Mouse (Mus musculus): ENCODE results near the gene Zfp69. TPM values are rescaled to one million over a fixed set of nuclear protein-coding genes. Genes with fewer than 3 reads are reported as not detected.

The Zfp69 gene
- total RNA-seq, 2 experiments from 2014 or later, result 0.38 to 0.48 TPM

DNA sequence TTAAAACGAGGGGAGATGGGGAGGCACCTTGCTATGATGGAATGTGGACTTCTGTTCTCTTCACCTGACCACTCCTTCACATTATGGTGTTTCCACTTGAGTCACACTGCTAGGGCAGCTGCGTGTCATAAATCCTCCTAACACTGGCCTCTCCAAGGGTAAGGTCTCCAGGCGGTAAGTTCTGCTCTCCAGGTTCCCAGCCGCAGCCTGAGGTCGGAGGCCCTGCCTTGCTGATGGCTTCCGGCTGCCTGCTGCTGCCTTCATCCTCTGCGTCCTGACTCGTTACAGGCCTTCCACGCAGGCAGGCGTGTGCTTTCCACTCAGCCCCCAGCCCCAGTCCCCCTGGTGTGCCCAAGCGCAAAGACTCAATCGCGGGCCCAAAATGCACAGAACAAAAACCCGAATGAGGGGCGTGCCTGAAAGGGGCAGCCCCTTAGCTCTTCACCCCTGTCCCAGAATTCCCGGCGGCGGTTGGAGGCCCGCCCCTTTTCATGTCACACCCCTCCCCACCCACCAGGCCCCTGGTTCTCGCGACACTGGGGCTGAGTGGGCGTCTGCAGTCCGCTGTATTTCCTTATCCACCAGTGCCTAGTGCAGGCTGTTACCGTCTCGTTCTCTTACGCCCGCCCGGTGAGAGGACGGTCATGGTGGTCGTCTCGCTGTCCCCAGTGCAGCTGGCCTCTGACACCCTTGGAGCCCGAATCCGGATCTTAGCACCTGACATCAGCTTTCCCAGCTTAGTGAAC, 26.8 kb downstream of the Zfp69 start, which contains the start of gene Exo5:
Exo5 (minus strand) TSS at position 464 of the 746 bp plus-strand sequence.
- DNase-seq, result peak; percentile 90

DNA sequence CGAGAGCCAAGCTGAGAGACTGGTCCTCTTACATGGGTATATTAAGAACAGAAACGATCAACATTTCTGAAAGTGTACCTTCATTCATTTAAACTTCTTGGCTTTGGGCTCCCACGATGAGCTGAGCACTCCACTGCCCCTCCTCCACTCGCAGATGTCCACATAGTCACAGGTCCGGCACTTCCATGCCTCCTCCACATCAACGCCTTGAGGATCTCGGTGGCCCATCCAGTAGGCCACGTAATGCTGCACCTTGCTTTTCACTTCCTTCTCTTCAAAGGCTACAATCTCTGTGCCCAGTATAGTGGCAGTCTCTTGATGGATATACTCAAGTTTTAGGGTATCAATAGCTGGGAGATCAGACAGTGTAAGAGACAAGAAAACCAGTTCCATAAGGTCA, 30.0 kb downstream of the Zfp69 start:
- no peak for DNase-seq

DNA sequence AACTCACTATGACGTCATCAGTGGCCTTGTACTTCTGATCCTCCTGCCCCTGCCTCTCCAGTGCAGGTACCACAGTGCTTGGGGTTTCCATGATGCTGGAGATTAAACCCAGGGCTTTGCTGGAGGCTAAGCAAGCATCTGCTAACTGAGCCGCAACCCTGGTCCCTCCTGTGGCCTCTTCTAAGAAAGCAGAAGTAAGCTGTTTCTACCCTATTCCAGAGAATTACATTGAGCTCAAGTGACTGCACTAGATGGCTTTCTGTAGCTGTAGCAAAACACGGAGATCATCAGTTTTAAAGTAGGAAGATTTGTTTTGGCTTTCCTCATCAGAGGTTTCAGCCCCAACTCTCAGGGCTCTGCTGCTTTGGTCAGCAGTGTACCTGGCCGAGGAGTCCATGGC, 37.0 kb downstream of the Zfp69 start:
- DNase-seq, result no peak

DNA sequence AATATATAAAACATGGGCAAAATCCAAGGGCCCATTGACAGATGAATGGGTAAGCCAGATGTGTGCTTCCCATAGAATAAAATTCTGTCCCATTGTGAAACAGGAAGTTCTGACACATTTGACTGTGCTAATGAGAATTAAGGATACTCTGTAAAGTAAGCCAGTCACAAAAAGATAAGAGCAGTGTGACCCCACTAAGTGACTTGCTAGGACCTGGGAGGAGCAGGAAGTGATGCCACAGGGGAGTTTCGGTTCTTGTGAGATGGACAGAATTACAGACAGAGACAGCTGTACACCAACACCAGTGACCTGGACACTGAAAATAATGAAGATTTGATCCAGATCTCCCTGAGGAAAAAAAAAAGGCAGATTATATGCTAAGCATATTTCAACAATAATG, 37.6 kb downstream of the Zfp69 start:
- no peak for DNase-seq

DNA sequence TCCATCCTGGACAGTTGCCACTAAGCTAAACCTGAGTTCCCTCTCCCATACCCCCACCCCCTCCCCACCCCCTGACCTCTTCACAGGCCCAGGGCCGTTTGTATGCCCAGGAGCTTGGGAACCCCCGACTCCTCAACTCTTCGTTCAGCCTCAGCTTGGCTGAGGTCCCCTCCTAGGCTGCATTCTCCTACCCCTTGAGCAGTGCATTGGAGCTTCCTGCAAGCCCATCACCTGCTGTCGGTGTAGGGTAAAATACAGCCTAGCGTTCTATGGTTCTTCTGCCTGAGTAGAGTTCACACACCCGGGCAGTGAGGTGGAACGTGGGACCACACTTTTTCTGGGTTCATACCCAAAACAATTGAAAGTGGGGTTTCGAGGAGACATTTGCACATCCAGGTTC, 38.1 kb downstream of the Zfp69 start:
- DNase-seq, result no peak

DNA sequence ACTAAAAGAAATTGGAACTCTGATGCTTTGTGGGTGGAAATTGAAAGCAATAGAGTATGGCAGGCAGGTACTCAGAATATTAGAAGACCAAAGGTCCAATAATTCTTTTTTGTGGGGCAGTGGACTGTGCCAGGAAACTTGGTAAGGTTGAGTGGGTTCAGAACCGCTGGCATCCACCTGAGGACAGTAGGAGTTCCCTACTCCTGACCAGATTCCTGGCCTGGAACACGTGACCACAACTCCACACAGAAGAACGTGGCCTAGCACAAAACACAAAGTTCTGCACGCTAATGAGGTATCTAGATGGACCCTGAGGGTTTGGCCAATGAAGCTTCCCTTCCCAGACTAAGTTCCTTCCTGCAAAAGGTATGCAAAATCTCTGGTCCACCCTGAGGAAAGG, 38.6 kb downstream of the Zfp69 start:
- DNase-seq, result no peak

DNA sequence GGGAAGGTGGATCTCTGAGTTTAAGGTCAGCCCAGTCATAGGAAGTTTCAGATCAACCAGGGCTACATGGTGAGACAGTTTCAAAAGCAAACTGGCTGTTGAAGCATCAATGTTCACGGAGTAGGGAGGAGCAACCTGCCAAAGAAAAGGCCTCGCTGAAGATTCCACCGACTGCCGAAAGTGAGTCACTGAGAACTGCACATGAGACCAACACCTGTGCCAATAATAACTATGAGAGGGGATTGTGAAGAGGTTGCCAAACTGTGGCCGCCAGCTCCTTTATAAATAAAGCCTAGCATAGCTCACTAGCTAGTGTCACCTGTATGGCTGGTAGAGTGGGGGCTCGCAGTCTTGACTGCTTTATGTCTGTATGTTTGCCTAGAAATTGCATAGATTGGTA, 40.4 kb downstream of the Zfp69 start:
- no peak for DNase-seq

DNA sequence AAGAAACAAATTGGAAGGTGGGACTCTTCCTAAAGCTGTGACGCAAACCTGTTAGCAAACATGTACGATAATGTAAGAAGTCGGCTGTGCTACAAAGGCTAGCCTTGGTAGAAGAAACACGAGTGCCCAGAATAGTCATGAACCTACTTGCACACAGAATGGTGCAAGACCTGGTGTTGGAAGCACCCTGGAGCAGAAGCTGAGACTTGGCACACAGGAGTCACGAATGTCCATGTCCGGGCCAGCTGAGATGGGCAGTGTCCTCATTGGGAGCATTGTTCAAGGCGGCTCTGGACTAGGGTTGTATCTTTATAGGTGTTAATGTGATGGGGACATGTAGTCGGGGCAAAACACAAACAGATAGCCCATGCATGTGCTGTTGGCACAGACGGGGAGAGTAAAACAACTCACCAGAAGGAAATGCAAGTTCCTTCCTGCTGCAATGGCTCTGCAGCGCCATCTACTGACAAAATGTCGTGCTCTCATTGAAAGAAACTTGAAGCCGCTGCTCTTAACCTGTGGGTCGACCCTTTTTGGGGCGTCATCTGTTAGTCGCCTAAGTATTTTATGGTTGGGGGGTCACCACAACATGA, 41.8 kb downstream of the Zfp69 start:
- DNase-seq, result no peak

DNA sequence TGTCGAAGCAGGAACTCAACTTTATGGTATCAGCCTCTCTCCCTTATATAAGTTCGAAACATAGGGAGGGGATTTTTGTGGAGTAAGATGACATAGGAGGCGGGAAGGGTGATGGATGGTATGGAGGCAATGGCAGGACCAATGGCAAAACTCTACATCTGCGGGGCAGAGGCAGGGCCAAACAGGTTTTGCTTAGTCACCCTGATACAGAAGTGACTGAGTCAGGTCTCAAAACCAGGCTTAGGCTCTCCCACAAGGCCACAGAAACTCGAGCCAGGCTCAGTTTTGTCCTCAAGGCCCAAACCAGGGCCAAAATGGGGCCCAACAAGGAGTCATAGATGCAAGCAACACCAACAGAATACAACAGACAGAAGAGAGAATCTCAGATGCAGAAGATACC, 45.9 kb downstream of the Zfp69 start:
- no peak for DNase-seq

DNA sequence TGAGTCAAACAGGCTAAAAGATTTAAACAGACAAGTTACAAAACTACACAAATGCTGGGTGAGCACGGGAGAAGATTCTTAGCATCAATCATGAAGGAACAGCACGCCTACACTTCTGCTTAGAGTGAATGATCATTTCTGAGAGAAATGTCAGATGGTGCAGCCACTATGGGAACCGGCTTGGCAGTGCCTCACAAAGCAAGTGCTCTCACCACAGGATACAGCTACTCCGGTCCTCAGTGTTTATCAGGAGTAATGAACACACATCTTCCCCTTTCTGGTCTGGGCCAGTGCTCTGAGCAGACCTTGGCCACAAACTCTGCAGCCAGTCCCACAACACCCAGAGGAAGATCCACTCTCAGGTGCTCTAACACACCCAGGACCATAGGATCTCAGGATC, 47.0 kb downstream of the Zfp69 start:
- no peak for DNase-seq

DNA sequence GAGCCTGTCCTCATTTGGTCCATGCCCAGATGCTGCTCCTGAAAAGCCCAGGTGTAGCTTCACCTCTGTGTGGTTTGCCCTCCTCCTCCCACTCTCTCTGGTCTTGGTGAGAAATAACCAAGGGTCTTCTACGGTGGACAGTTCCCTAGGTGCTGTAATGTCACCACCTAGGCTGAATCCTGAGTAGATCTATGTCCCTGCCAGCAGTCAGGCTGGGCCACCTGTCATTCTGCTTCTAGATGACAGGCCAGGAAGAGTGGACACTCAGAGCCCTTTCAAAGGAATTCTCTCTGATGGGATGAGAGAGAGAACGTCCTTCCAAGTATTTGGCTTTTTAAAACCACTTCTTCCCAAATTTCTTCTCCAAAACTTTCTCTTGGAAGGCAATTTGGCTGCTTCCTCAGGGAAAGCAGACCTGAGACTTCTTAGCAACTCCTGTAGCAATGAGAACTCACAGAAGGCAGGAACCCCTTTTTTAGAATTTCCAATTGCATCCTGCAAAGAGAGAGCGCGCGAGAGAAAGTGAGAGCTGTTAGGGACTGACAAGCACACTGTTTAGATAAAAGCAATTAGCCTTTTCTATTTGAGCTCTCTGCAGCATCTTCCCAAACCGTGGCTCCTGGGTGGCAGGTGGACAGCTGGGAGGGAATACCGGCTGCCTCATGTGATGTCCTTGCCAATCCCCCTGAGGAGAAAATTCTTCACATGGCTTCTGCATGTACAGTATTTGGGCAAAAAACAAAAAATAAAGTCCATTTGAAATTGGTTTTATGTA, 55.5 kb downstream of the Zfp69 start:
- DNase-seq, result no peak

DNA sequence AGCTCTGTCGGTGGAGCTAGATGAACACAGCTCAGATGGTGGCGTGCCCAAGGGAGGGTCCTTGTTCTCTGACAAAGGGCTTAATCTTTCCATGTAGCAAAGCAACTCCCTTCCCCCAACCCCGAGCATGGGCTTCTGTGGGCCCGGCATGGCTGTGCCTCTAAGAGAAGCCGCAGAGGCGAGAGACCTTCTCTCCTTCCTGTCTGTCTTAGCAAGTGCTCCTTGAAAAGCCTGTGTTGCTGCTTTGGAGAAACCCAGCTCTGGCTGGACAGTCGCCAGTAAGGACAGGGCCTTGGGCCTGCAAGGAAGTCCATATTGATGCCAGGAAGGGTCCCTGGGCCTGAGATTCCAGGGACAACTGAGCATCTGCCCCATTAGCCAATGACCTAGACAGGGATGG, 56.3 kb downstream of the Zfp69 start:
- DNase-seq, result no peak

DNA sequence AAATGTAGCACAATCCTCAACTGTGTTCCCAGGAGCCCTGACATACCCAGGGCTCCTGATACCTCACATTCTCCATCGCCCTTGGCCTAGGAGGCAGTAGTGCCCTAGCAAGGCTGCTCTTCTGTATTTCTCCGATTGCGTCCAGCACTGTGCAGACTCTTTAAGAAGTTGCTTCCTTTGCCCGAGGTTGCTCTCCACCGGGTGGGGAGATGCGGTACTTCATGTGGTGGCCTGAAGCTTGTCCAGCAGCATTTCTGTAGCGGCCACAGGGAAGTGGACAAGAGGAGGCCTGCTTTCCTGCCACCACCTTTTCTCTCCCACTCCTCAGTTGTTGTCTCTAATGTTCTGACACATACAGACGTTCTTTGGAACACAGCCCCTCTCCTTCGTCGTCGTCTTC, 56.9 kb downstream of the Zfp69 start:
- DNase-seq, result no peak

DNA sequence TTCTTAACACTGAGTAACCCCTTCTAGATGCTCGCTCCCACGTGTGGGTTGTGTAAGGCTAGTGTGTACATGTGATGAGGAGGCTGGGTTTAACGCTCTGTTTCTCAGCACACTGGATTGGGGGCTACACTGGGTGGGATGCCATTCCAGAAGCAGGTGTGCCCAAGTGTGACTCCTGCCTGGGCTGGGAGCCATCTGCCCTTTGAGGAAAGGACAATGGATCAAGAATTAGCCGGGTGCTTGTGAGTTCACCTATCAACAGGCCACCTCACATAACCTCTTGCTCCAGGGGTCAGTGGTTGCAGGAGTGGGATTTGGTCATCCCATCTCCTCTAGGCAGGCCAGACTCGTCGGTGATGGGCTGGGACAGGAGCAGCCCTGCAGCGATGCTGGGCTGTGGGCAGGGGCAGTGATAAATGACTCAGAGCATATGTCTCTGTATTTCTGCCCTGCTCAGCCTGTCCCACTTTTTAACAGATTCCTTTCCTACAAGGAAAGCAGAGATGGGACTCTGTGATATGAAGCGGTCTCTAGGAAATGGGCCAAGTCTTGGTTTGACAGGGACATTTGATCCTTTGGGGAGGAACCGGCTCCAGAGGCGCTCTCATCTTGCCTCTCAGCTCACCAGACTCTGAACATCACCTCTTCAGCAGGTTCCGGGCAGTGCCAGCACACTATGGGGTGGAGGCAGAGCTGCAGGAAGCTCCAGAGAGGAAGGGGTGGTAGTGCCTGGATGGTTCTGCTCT, 57.7 kb downstream of the Zfp69 start:
- DNase-seq, result no peak

DNA sequence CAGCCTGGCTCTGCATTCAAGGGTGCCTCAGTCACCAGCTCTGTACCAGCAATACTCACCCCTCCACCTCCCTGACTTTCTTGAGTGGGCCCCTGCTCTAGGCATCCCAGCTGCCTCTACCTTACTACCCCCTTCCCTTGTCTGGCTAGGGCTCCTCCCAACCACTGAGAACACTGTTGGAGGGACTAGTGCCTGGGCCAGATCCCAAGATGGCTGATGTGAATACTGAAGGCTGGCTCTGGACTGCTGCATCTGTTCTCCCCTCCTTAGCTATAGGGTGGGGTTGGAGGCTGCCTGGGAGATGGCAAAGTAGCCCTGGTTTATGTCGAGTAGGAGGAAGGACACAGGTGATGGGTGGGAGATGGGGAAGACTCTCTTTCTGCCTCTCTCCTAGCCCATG, 59.0 kb downstream of the Zfp69 start:
- no peak for DNase-seq

DNA sequence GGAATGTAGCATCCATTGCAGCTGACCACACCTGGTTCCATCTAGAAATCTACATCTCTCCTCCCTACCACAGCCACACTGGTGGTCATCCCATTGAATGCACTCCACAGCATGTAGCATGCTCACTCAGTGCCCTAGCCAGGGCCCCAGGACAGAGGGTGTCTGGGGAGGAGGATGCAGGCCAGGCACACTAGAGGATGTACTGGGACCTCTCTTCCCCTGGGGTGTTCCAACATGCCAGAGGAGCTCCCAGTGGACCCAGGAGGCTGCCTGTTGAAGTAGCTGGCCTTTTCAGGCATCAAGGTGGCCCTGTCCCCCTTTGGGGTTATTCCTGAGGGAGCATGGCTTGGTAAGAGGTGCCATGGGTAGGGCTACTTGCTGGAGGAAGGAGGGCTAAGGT, 59.5 kb downstream of the Zfp69 start:
- no peak for DNase-seq

DNA sequence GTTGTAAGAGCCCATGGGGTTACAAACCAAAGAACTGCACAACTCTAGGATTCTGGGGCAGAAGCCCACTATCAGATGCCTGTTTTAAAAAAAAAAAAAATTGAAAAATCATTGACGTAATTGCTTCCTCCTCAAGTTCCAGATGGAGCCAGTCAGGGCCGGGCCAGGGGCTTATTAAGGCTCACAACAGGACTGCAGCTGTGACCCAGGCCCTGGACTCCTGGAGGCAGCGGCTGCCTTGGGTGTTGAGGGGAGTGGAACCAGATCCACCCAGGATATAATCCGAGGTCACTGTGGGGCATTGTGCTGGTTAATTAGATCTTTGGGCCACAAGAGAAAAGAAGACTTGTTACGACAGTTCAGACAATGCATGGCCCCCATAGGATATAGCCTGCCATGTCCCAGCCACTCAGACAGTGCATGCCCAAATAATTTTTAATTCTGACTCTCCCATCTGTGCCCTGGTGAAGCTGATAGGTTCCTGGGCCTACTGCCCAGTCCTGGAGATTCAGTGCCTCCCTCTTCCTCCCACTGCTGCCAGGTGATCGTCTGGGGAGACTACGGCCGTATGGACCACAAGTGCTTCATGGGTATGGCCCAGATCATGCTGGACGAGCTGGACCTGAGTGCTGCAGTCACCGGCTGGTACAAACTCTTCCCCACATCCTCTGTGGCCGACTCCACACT, 60.6 kb downstream of the Zfp69 start:
- DNase-seq, result no peak

DNA sequence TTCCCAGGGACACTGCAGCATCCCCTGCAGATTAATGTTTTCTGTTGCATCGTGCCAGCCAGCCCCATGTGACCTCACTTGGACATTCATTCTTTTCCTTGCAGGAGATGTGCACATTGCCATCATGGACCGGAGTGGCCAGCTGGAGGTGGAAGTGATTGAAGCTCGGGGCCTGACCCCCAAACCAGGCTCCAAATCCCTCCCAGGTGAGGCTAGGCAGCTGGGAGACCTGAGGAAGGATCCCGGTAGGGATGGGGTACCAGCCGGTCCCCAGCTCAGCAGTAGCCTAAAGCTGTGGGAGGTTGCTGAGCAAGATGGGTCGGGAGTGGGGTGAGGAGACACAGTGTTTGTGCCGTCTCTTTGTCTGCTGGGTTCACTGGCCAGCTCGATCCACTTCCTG, 62.6 kb downstream of the Zfp69 start:
- no peak for DNase-seq

DNA sequence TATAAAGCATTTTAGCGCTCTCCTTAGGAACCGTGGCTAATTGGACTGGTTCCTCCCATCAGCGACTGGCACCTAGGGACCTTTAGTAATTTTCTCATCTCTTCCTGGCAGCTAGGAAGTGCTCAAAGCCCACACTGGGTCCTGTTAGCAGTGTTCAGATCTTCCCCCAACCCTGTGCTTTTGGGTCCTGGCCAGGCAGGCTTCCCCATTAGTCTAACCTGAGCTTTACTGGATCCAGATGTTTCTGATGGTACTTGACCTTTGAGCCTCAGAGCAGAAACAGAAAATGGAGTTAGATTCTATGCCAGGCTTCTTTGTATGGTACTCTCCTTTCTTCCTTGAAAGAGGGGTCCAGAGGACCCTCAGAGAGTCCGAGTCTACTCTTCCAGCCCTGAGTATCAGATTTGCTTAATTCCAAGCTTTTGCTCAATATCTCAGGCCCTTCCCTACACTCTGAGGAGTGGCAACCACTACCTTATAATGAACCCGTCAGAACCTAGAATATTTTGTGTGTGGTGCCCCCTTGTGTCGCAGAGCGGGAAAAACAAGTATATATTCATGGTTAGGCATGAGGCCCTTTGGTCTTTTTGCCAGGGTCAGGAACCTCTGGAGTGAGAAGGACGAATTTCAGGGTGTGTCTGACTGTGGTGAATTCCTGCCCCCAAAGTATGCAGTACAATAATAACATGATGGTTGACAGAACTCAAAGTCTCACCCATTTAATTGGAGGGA, 64.0 kb downstream of the Zfp69 start:
- no peak for DNase-seq

DNA sequence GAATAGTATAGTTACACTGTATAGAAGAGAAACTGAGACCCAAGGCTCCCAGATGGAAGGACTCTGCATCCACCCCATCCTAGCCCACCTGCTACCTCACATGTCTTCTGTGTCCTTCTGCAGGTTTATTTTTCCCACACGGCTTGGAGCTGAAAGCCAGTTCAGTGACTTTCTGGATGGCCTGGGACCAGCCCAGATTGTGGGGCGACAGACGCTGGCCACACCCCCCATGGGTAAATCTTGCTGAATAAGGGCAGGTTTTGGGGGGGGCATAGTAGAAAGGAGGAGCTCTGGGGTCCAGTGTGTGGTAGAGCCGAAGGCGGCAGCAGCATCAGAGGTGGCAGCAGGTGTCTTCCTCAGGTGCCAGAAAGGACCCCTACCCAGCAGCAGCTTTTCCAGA, 64.7 kb downstream of the Zfp69 start:
- no peak for DNase-seq

DNA sequence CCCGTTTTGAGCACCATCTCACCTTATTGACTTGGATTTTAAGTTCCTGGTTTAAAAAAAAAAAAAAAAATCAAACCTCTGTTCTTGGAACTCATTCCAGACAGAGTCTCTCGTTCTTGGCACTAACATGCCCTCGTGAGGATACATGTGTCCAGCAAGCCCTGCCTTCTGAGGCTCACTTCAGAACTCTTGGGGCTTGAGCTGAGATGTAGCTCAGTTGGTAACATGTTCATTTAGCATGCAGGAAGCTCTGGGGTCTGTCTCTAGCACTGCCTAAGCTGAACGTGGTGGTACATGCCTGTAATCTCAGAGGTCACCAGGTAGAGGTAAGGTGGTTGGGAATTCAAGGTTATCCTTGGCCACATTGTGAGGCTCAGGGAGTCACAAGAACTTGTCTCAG, 65.4 kb downstream of the Zfp69 start:
- no peak for DNase-seq

Data from gastrocnemius, postnatal 25 days (tissue).